In genomic region chr4:117921358-117921757, GRCm38 (mm10) we compare ENCODE assay signal across 23 mouse cellular contexts. TPM values are rescaled to one million over a fixed set of nuclear protein-coding genes. Genes with fewer than 3 reads are reported as not detected.
DNase-seq lines count a peak whose midpoint lies in the region; ATAC-seq and TF ChIP-seq lines count a peak whose summit lies in the region.
"Had no signal": no experiment of that assay in that cellular context is flagged by ENCODE, and none has a peak within 500 bp of the region (broad histone marks: within the 10 kb centered on the region; RNA-seq: fewer than 3 reads in every experiment).

No protein-coding gene starts in this region.

- H3K27me3 ChIP-seq in spleen, adult 2 months (ENCODE audit: control insufficient read depth, insufficient read depth, low read length): no peaks in the 10 kb centered on the region
- H3K27me3 ChIP-seq in MEL (ENCODE audit: control insufficient read depth in 1 of 2, insufficient read depth in 2 of 2, low read length in 2 of 2): no peaks in the 10 kb centered on the region
- H3K27me3 ChIP-seq in splenic B cell, adult 2 months (ENCODE audit: control insufficient read depth, insufficient read depth, low read length, poor library complexity, severe bottlenecking): no peaks in the 10 kb centered on the region
- H3K27me3 ChIP-seq: CH12.LX, Patski had no signal

- peaks cover 13% of the 10 kb centered on the region; the same call in 1 of the 2 replicates for H3K4me1 ChIP-seq in spleen, adult 2 months (ENCODE audit: control insufficient read depth, insufficient read depth, insufficient read length)
- peaks cover 16 to 33% of the 10 kb centered on the region in 2 experiments for H3K4me1 ChIP-seq in MEL (ENCODE audit: control insufficient read depth in 1 of 2, insufficient read depth in 2 of 2, low read length in 2 of 2)

- peak in 1 of 2 experiments; percentile 60; a peak in 2 of 4 replicates for TF ChIP-seq EP300 in MEL (IDR thresholded peaks at IDR 0.05; ENCODE audit: low read depth in 1 of 2, low read length in 2 of 2)

- no peak for TF ChIP-seq RAD21 in MEL (IDR thresholded peaks at IDR 0.05; ENCODE audit: low read depth, low read length)

- no peaks in the 10 kb centered on the region for H3K36me3 ChIP-seq in spleen, adult 2 months (ENCODE audit: control insufficient read depth, insufficient read depth, low read length)
- peaks cover 0 to 28% of the 10 kb centered on the region in 2 experiments; a peak in 2 of 4 replicates for H3K36me3 ChIP-seq in MEL (ENCODE audit: control insufficient read depth in 1 of 2, insufficient read depth in 2 of 2, low read length in 2 of 2)
- H3K36me3 ChIP-seq in splenic B cell, adult 2 months (ENCODE audit: control insufficient read depth, insufficient read depth, low read length, poor library complexity, severe bottlenecking): no peaks in the 10 kb centered on the region

- peak overlapping the region; percentile 60 for H3K27ac ChIP-seq in spleen, adult 2 months (ENCODE audit: insufficient read depth, low read length)
- H3K27ac ChIP-seq in MEL (ENCODE audit: control insufficient read depth, low read depth, low read length): no peak overlapping the region

- no peak for TF ChIP-seq CTCF in spleen, adult 2 months (IDR thresholded peaks at IDR 0.05; ENCODE audit: extremely low read depth, insufficient read depth, insufficient read length, insufficient replicate concordance)
- TF ChIP-seq CTCF in MEL (IDR thresholded peaks at IDR 0.05 in 2 of 3, conservative IDR thresholded peaks at IDR 0.05 in 1 of 3; ENCODE audit: control insufficient read depth in 1 of 3, insufficient read depth in 1 of 3, low read depth in 2 of 3, low read length in 3 of 3, poor library complexity in 1 of 3, severe bottlenecking in 1 of 3): no peak

- 68% methylated on average over 2 of the region's 2 CpGs for WGBS in spleen, adult 2 months

- no peak for DNase-seq in spleen, adult 2 months (ENCODE audit: low read depth in 1 of 2, low spot score in 2 of 2)
- DNase-seq in spleen, postnatal 14 days (ENCODE audit: low spot score in 2 of 2): no peak
- peak; percentile 36 for DNase-seq in MEL (ENCODE audit: low read depth, low spot score)
- peak; percentile 39 for DNase-seq in splenic B cell, adult 2 months (ENCODE audit: low read depth, low spot score)
- DNase-seq in urinary bladder, postnatal 4 days (ENCODE audit: low spot score in 2 of 2): no peak
- DNase-seq in kidney, adult 8-10 months: no peak
- DNase-seq: adrenal gland, adult 2 months; adrenal gland, adult 8-10 months; adrenal gland, postnatal 10 days; adrenal gland, postnatal 14 days; adrenal gland, postnatal 25 days; adrenal gland, postnatal 36 days; B cell, adult 2 months; cerebellum, adult 11 months; cerebellum, adult 11-12 months; cerebellum, adult 18-20 months had no signal

- no peak overlapping the region for H3K9ac ChIP-seq in MEL (ENCODE audit: control insufficient read depth, low read depth, low read length, poor library complexity, severe bottlenecking)

- no peaks in the 10 kb centered on the region for H3K9me3 ChIP-seq in MEL (replicated peaks; ENCODE audit: insufficient read depth, low read length)

- H3K4me3 ChIP-seq in spleen, adult 2 months (ENCODE audit: extremely low read depth, insufficient read depth, insufficient read length): no peak overlapping the region
- no peak overlapping the region for H3K4me3 ChIP-seq in MEL (ENCODE audit: control insufficient read depth in 1 of 2, insufficient read depth in 1 of 2, low read depth in 2 of 2, low read length in 2 of 2)

- H3K79me2 ChIP-seq in MEL (ENCODE audit: control insufficient read depth, insufficient read depth, low read length, poor library complexity): no peaks in the 10 kb centered on the region

- ATAC-seq in neutrophil, adult 5-6 weeks (ENCODE audit: extremely low read depth, insufficient number of reproducible peaks, low FRiP score, poor library complexity, severe bottlenecking): peak; percentile 58
- no peak for ATAC-seq in megakaryocyte-erythroid progenitor cell, adult 5-6 weeks (replicated peaks; ENCODE audit: low FRiP score, low TSS enrichment, poor library complexity, severe bottlenecking)
- ATAC-seq: activated CD4-positive, CD25-positive, alpha-beta regulatory T cell, adult 4 months; CD4-positive, CD25-positive, alpha-beta regulatory T cell, adult 4 months; Patski had no signal

- no peak for TF ChIP-seq POLR2A in spleen, adult 2 months (IDR thresholded peaks at IDR 0.05; ENCODE audit: low read depth, low read length)
- TF ChIP-seq POLR2A in MEL (IDR thresholded peaks at IDR 0.05; ENCODE audit: control insufficient read depth in 1 of 2, insufficient read depth in 1 of 2, low read depth in 1 of 2, low read length in 2 of 2, poor library complexity in 1 of 2): no peak

TF ChIP-seq in MEL, 35 proteins besides CTCF, POLR2A, EP300 and RAD21:
- TF ChIP-seq E2F4 (IDR thresholded peaks at IDR 0.05; ENCODE audit: borderline replicate concordance, low read depth, low read length) (no peak), GATA1 (IDR thresholded peaks at IDR 0.05; ENCODE audit: low read depth, low read length) (0 out of 2 replicates have a peak, but pooled peaks have one; percentile 24), JUND (IDR thresholded peaks at IDR 0.05; ENCODE audit: low read depth, low read length) (no peak), SIN3A (IDR thresholded peaks at IDR 0.05; ENCODE audit: low read length) (0 out of 2 replicates have a peak, but pooled peaks have one; percentile 17), NRF1 (IDR thresholded peaks at IDR 0.05; ENCODE audit: insufficient read depth, low read depth, low read length, poor library complexity, severe bottlenecking) (no peak)

RNA-seq across cellular contexts. Expression of gene Ipo13, which starts 6.6 kb away (rescaled TPM):
- polyA plus RNA-seq in spleen, adult 2 months (2012; rRNA removed): 41.7 and 47.4 TPM in 2 replicates
- total RNA-seq in MEL (2012; rRNA removed): 38.1 and 39.5 TPM in 2 replicates
- polyA plus RNA-seq in MEL (2012; ENCODE audit: insufficient read depth in 1 of 2, insufficient read length in 2 of 2, low read depth in 1 of 2, low replicate concordance in 2 of 2, missing spikeins in 1 of 2): 10 to 100 TPM in 1 of 2 experiments, not detected in 1; 88.0 TPM
- total RNA-seq in neutrophil, adult 5-6 weeks (2017): 15.5 and 15.9 TPM in 2 replicates
- total RNA-seq in megakaryocyte-erythroid progenitor cell, adult 5-6 weeks (2014; fragmentation: Nextera tagmentation): 18.4 and 23.4 TPM in 2 replicates
- 6.4 and 7.8 TPM in 2 replicates for total RNA-seq in megakaryocyte-erythroid progenitor cell, adult 5-6 weeks (2017)

RNA-seq across cellular contexts. Expression of gene Artn, which starts 8.2 kb away (rescaled TPM):
- 0.89 and 1.2 TPM in 2 replicates for polyA plus RNA-seq in spleen, adult 2 months (2012; rRNA removed)
- 0.08 TPM in 1 of 2 replicates, not detected in the other for total RNA-seq in MEL (2012; rRNA removed)
- polyA plus RNA-seq in MEL (2012; ENCODE audit: insufficient read depth in 1 of 2, insufficient read length in 2 of 2, low read depth in 1 of 2, low replicate concordance in 2 of 2, missing spikeins in 1 of 2): under 1 TPM in 1 of 2 experiments, not detected in 1; 0.21 TPM
- not detected in 2 replicates for total RNA-seq in neutrophil, adult 5-6 weeks (2017)
- total RNA-seq in megakaryocyte-erythroid progenitor cell, adult 5-6 weeks (2014; fragmentation: Nextera tagmentation): not detected in 2 replicates
- total RNA-seq in megakaryocyte-erythroid progenitor cell, adult 5-6 weeks (2017): not detected in 2 replicates
- total RNA-seq: CH12.LX had no signal
- polyA plus RNA-seq: activated CD4-positive, CD25-positive, alpha-beta regulatory T cell, adult 4 months; CD4-positive, CD25-positive, alpha-beta regulatory T cell, adult 4 months; G1E; Patski had no signal

RNA-seq across cellular contexts. Expression of gene Dph2, which starts 29.5 kb away (rescaled TPM):
- 20.9 and 26.4 TPM in 2 replicates for polyA plus RNA-seq in spleen, adult 2 months (2012; rRNA removed)
- 24.7 and 27.2 TPM in 2 replicates for total RNA-seq in MEL (2012; rRNA removed)
- 10 to 100 TPM in 1 of 2 experiments, not detected in 1; 25.2 TPM for polyA plus RNA-seq in MEL (2012; ENCODE audit: insufficient read depth in 1 of 2, insufficient read length in 2 of 2, low read depth in 1 of 2, low replicate concordance in 2 of 2, missing spikeins in 1 of 2)
- total RNA-seq in neutrophil, adult 5-6 weeks (2017): 10.6 and 11.8 TPM in 2 replicates
- 12.8 and 24.7 TPM in 2 replicates for total RNA-seq in megakaryocyte-erythroid progenitor cell, adult 5-6 weeks (2014; fragmentation: Nextera tagmentation)
- total RNA-seq in megakaryocyte-erythroid progenitor cell, adult 5-6 weeks (2017): 11.7 and 12.6 TPM in 2 replicates

RNA-seq across cellular contexts. Expression of gene Atp6v0b, which starts 34.2 kb away (rescaled TPM):
- 382 and 485 TPM in 2 replicates for polyA plus RNA-seq in spleen, adult 2 months (2012; rRNA removed)
- 227 and 286 TPM in 2 replicates for total RNA-seq in MEL (2012; rRNA removed)
- 100 to 1,000 TPM in 1 of 2 experiments, not detected in 1; 343 TPM for polyA plus RNA-seq in MEL (2012; ENCODE audit: insufficient read depth in 1 of 2, insufficient read length in 2 of 2, low read depth in 1 of 2, low replicate concordance in 2 of 2, missing spikeins in 1 of 2)
- 136 and 175 TPM in 2 replicates for total RNA-seq in neutrophil, adult 5-6 weeks (2017)
- total RNA-seq in megakaryocyte-erythroid progenitor cell, adult 5-6 weeks (2014; fragmentation: Nextera tagmentation): 164 and 195 TPM in 2 replicates
- 40.6 and 60.1 TPM in 2 replicates for total RNA-seq in megakaryocyte-erythroid progenitor cell, adult 5-6 weeks (2017)

RNA-seq across cellular contexts. Expression of gene B4galt2, which starts 38.1 kb away (rescaled TPM):
- 6.5 and 7.6 TPM in 2 replicates for polyA plus RNA-seq in spleen, adult 2 months (2012; rRNA removed)
- 0.08 TPM in 1 of 2 replicates, not detected in the other for total RNA-seq in MEL (2012; rRNA removed)
- polyA plus RNA-seq in MEL (2012; ENCODE audit: insufficient read depth in 1 of 2, insufficient read length in 2 of 2, low read depth in 1 of 2, low replicate concordance in 2 of 2, missing spikeins in 1 of 2): under 1 TPM in 1 of 2 experiments, not detected in 1; 0.19 TPM
- 0.61 TPM in 1 of 2 replicates, not detected in the other for total RNA-seq in neutrophil, adult 5-6 weeks (2017)
- not detected in 2 replicates for total RNA-seq in megakaryocyte-erythroid progenitor cell, adult 5-6 weeks (2014; fragmentation: Nextera tagmentation)
- 2.8 TPM in 1 of 2 replicates, not detected in the other for total RNA-seq in megakaryocyte-erythroid progenitor cell, adult 5-6 weeks (2017)
- polyA plus RNA-seq: activated CD4-positive, CD25-positive, alpha-beta regulatory T cell, adult 4 months; CD4-positive, CD25-positive, alpha-beta regulatory T cell, adult 4 months had no signal

Comparison
In these comparisons a context has a peak if more than half of its experiments do, and no peak if none do; other contexts are left out.
1. DNase-seq: peak in MEL (single experiment) and splenic B cell, adult 2 months (single experiment); none in spleen, adult 2 months (0 of 2), spleen, postnatal 14 days (0 of 2), urinary bladder, postnatal 4 days (0 of 2) and kidney, adult 8-10 months (0 of 2).